Mouse (Mus musculus) kidney, postnatal 0 days (tissue): ENCODE measurements around the gene Ptprf. TPM values are rescaled to one million over a fixed set of nuclear protein-coding genes. Genes with fewer than 3 reads are reported as not detected.

ENCODE experiments used
- ATAC-seq: fragments of 200-750 bp; cut with Nextera tagmentation; replicated peaks from 2 replicates; pipeline ENCODE4 v1.8.0; 2017; ENCODE audit warnings: low read depth, moderate number of reproducible peaks, moderate TSS enrichment, moderate library complexity; ENCODE audit not compliant: low FRiP score
- DNase-seq: peaks from one replicate; pipeline ENCODE4 v3.0.0-alpha.2; 2016; ENCODE audit warnings: low spot score
- H3K27ac ChIP-seq: fragments of 300-500 bp; sonication (generic); 2 replicates; pipeline ENCODE4 v1.5.1; 2014; ENCODE audit warnings: mild to moderate bottlenecking
- H3K27me3 ChIP-seq: fragments of 300-500 bp; sonication (generic); 2 replicates; pipeline ENCODE4 v1.6.1; 2014; ENCODE audit warnings: low read length, mixed read lengths; ENCODE audit not compliant: insufficient read depth
- H3K36me3 ChIP-seq: fragments of 300-500 bp; sonication (generic); 2 replicates; pipeline ENCODE4 v1.6.1; 2014; ENCODE audit warnings: low read length, mixed read lengths; ENCODE audit not compliant: insufficient read depth
- H3K4me1 ChIP-seq: fragments of 300-500 bp; sonication (generic); replicated peaks from 2 replicates; pipeline ENCODE4 v1.6.1; 2014; ENCODE audit warnings: antibody characterized with exemption, low read length, mixed read lengths; ENCODE audit not compliant: insufficient read depth
- H3K4me2 ChIP-seq: fragments of 300-500 bp; sonication (generic); 2 replicates; pipeline ENCODE4 v1.6.1; 2014; ENCODE audit warnings: mild to moderate bottlenecking, low read length, moderate library complexity, mixed read lengths
- H3K4me3 ChIP-seq: fragments of 300-500 bp; sonication (generic); replicated peaks from 2 replicates; pipeline ENCODE4 v1.5.1; 2014; ENCODE audit warnings: low read depth, low read length
- H3K9ac ChIP-seq: fragments of 300-500 bp; sonication (generic); 2 replicates; pipeline ENCODE4 v1.6.1; 2014; ENCODE audit warnings: low read depth, low read length
- H3K9me3 ChIP-seq: fragments of 300-500 bp; sonication (generic); replicated peaks from 2 replicates; pipeline ENCODE4 v1.6.1; 2016; ENCODE audit warnings: low read length, inconsistent platforms, mixed read lengths
- CTCF ChIP-seq: IDR thresholded peaks from 2 replicates; pipeline ENCODE4 v1.5.1; 2016; ENCODE audit warnings: antibody characterized with exemption, low read depth, mild to moderate bottlenecking, moderate library complexity
- WGBS: fragments of 180-500 bp; shearing (Covaris S2); extraction: QIAGEN DNeasy Blood & Tissue Kit; methylation state at CpG from one replicate; pipeline ENCODE4 v1.1.7; 2014; 5-methylcytosine and 5-hydroxymethylcytosine counted together
- microRNA-seq: library from miRNA; unstranded; fragments of <30 nt; microRNA quantifications from one replicate; pipeline ENCODE4, GENCODE M21; 2016
- polyA plus RNA-seq: library from polyadenylated mRNA; unstranded; fragments of >200 nt; fragmentation: Nextera tagmentation; extraction: Ambion mirVana; gene quantifications from 2 replicates; pipeline ENCODE4 v1.2.1, GENCODE M21; 2015

Gene Ptprf
- polyA plus RNA-seq, 1 experiment from 2014 or later = 34.0 TPM

- DNase-seq (no peak), ATAC-seq (no peak)
- Histone ChIP-seq H3K4me1 (no peaks in the 10 kb centered on the region), H3K36me3 (peaks cover 82% of the 10 kb centered on the region), H3K27me3 (no peaks in the 10 kb centered on the region), H3K27ac (no peak overlapping the region), H3K9ac (no peak overlapping the region), H3K9me3 (no peaks in the 10 kb centered on the region), H3K4me2 (no peak overlapping the region), H3K4me3 (no peak overlapping the region)
- WGBS = 93% methylated on average over 12 of the region's 12 CpGs
- no peak for TF ChIP-seq CTCF
Observed at GRCm38 (mm10) chr4:118162123-118162522, 129.1 kb downstream of the Ptprf start.

Small RNA genes lying within 50 kb of the gene (microRNA-seq; reads per million reads assigned to microRNA genes)
- gene Mir7226 = 0.80 reads per million

Other genes starting within 250 kb of the Ptprf start
- 6.7 and 8.1 TPM in 2 replicates for gene St3gal3, start 156.5 kb downstream of the Ptprf start, polyA plus RNA-seq
- gene Kdm4a, start 111.4 kb downstream of the Ptprf start, polyA plus RNA-seq = 32.2 and 32.8 TPM in 2 replicates
- 3.3 and 3.6 TPM in 2 replicates for gene Szt2, start 117.9 kb upstream of the Ptprf start, polyA plus RNA-seq
- 89.6 and 92.8 TPM in 2 replicates for gene Med8, start 117.9 kb upstream of the Ptprf start, polyA plus RNA-seq
- gene Elovl1, start 136.7 kb upstream of the Ptprf start, polyA plus RNA-seq = 135 and 139 TPM in 2 replicates
- 117 and 122 TPM in 2 replicates for gene Cdc20, start 145.9 kb upstream of the Ptprf start, polyA plus RNA-seq
- gene Mpl, start 166.1 kb upstream of the Ptprf start, polyA plus RNA-seq = 0.09 TPM in 1 of 2 replicates, not detected in the other
- gene Tie1, start 198.7 kb upstream of the Ptprf start, polyA plus RNA-seq = 45.6 and 49.4 TPM in 2 replicates
- gene 2610528J11Rik, start 235.6 kb upstream of the Ptprf start, polyA plus RNA-seq = 63.3 and 66.5 TPM in 2 replicates